Mouse (Mus musculus): ENCODE results near the gene Ddx25. TPM values are rescaled to one million over a fixed set of nuclear protein-coding genes. Genes with fewer than 3 reads are reported as not detected.

Ddx25 gene
- polyA plus RNA-seq, 1 experiment from 2014 or later: 0.50 TPM

DNA sequence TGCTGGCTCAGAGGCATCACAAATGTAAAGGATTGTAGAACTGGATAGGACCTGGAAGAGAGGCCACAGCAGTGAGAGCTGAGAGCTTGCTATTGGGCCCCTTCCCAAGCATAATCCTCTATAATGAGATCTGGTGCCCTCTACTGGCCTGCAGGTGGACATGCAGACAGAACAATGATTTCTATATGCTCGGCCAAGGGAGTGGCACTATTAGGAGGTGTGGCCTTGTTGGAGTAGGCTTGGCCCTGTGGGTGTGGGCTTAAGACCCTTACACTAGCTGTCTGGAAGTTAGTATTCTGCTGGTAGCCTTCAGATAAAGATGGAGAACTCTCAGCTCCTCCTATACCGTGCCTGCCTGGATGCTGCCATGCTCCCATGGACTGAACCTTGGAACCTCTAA lies 23.2 kb downstream of the Ddx25 start:
- ATAC-seq: peak; percentile 72
- Histone ChIP-seq H3K4me2 (replicated peaks; ENCODE audit: low read depth) (no peak overlapping the region), H3K9ac (ENCODE audit: low read depth, low read length) (no peak overlapping the region), H3K4me3 (ENCODE audit: low read depth, low read length) (no peak overlapping the region), H3K27me3 (replicated peaks; ENCODE audit: control insufficient read depth, insufficient read depth, low read length) (no peaks in the 10 kb centered on the region), H3K9me3 (ENCODE audit: control insufficient read depth) (no peaks in the 10 kb centered on the region), H3K36me3 (ENCODE audit: control insufficient read depth, insufficient read depth) (no peaks in the 10 kb centered on the region), H3K27ac (ENCODE audit: low read depth, low read length) (no peak overlapping the region), H3K4me1 (replicated peaks; ENCODE audit: control insufficient read depth, insufficient read depth, low read length) (no peaks in the 10 kb centered on the region)
- TF ChIP-seq CTCF (IDR thresholded peaks at IDR 0.05; ENCODE audit: low read depth): peak; percentile 92
- 1% methylated on average over 2 of the region's 2 CpGs for WGBS

DNA sequence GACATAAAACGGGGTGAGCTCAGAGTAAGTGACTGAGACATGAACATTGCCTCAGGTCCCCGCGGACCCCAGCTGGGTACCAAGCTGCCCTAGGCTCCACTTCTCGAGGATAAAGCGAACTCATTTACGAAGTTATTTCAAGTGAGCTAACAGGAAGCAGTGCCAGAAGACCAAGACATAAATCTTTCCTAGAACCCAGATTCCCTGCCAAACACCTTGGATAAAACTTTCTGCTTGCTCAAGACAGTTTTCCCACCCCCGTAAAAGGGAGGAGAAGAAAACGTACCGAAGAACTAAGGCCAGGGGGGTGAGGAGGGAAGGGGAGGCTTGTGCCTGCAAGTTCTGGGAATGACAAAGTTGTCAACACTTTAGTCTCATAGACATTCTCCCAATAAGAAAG lies 25.1 kb downstream of the Ddx25 start:
- WGBS: 65% methylated on average over 9 of the region's 9 CpGs
- no peak for TF ChIP-seq CTCF (IDR thresholded peaks at IDR 0.05; ENCODE audit: low read depth)
- Histone ChIP-seq H3K36me3 (ENCODE audit: control insufficient read depth, insufficient read depth) (no peaks in the 10 kb centered on the region), H3K9ac (ENCODE audit: low read depth, low read length) (no peak overlapping the region), H3K4me1 (replicated peaks; ENCODE audit: control insufficient read depth, insufficient read depth, low read length) (no peaks in the 10 kb centered on the region), H3K4me2 (replicated peaks; ENCODE audit: low read depth) (no peak overlapping the region), H3K4me3 (ENCODE audit: low read depth, low read length) (no peak overlapping the region), H3K27ac (ENCODE audit: low read depth, low read length) (no peak overlapping the region), H3K27me3 (replicated peaks; ENCODE audit: control insufficient read depth, insufficient read depth, low read length) (no peaks in the 10 kb centered on the region), H3K9me3 (ENCODE audit: control insufficient read depth) (no peaks in the 10 kb centered on the region)
- no peak for ATAC-seq

DNA sequence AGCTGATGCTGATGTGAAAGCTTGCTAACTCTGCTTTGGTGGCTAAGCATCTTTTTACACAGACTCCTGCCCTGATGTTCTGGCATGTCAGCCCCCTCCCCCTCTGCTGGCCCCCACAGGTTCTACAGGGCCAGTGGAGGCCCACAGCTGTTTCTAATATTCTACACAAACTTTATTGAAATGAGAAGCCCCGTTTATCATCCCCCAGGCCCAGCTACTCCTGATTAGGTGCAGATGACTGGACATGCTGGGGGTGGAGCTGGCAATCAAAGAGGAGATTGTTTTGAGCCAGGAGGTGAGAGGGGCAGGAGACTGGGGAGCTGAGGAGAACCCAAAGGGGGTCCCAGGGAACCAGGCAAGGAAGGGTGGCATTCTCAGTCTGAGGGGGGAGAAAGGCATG lies 28.5 kb downstream of the Ddx25 start:
- 11% methylated on average over 1 of the region's 1 CpGs for WGBS
- H3K36me3 ChIP-seq (ENCODE audit: control insufficient read depth, insufficient read depth): no peaks in the 10 kb centered on the region
- no peak overlapping the region for H3K9ac ChIP-seq (ENCODE audit: low read depth, low read length)
- H3K4me3 ChIP-seq (ENCODE audit: low read depth, low read length): no peak overlapping the region
- no peak for ATAC-seq
- no peaks in the 10 kb centered on the region for H3K4me1 ChIP-seq (replicated peaks; ENCODE audit: control insufficient read depth, insufficient read depth, low read length)
- no peaks in the 10 kb centered on the region for H3K9me3 ChIP-seq (ENCODE audit: control insufficient read depth)
- no peaks in the 10 kb centered on the region for H3K27me3 ChIP-seq (replicated peaks; ENCODE audit: control insufficient read depth, insufficient read depth, low read length)
- H3K4me2 ChIP-seq (replicated peaks; ENCODE audit: low read depth): no peak overlapping the region
- H3K27ac ChIP-seq (ENCODE audit: low read depth, low read length): no peak overlapping the region
- TF ChIP-seq CTCF (IDR thresholded peaks at IDR 0.05; ENCODE audit: low read depth): no peak

DNA sequence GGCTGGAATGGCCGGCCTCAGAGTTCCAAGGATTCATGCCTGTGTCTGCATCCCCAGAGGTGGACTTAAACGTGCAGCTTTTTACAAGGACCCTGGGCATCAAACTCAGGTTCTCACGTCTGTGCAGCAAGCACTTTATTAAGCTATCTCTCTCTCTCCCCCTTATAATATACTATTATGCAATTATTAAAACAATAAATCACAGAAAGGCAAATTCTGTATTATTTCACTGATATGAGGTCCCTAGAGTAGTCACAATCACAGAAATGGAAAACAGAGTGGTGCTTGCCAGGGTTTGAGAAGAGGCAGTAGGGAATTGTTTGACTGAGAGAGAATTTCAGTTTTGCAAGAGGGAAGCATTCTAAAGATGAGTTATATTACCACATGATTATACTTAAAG lies 29.2 kb downstream of the Ddx25 start:
- Histone ChIP-seq H3K27ac (ENCODE audit: low read depth, low read length) (no peak overlapping the region), H3K4me3 (ENCODE audit: low read depth, low read length) (no peak overlapping the region), H3K4me2 (replicated peaks; ENCODE audit: low read depth) (no peak overlapping the region), H3K9me3 (ENCODE audit: control insufficient read depth) (no peaks in the 10 kb centered on the region), H3K36me3 (ENCODE audit: control insufficient read depth, insufficient read depth) (no peaks in the 10 kb centered on the region), H3K4me1 (replicated peaks; ENCODE audit: control insufficient read depth, insufficient read depth, low read length) (no peaks in the 10 kb centered on the region), H3K9ac (ENCODE audit: low read depth, low read length) (no peak overlapping the region), H3K27me3 (replicated peaks; ENCODE audit: control insufficient read depth, insufficient read depth, low read length) (no peaks in the 10 kb centered on the region)
- no peak for TF ChIP-seq CTCF (IDR thresholded peaks at IDR 0.05; ENCODE audit: low read depth)
- 78% methylated on average over 3 of the region's 3 CpGs for WGBS
- ATAC-seq: no peak

DNA sequence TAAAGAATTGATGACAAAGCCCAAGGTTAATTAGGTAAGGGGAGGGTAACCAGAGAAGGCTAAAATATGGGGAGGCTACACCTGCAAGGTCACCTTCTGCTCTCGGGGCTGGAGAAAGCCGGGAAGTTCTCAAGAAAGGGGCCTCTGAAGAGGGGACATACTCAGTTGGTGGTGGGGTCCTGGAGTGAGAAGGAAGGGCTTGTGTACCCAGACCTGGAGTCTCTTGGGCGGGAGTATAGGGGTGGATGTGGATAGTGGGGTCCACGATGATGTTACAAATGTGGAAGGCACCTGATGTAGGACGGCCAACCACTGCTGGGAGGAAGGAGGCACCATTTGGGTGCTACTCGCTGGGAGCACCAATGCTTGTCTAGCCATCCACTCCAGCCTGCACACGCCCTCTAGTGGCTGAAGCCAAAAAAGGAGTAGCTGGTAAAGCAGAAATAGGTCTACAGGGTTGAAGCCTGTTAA lies 34.4 kb downstream of the Ddx25 start:
- Histone ChIP-seq H3K27ac (ENCODE audit: low read depth, low read length) (no peak overlapping the region), H3K4me3 (ENCODE audit: low read depth, low read length) (no peak overlapping the region), H3K9me3 (ENCODE audit: control insufficient read depth) (no peaks in the 10 kb centered on the region), H3K27me3 (replicated peaks; ENCODE audit: control insufficient read depth, insufficient read depth, low read length) (no peaks in the 10 kb centered on the region), H3K36me3 (ENCODE audit: control insufficient read depth, insufficient read depth) (no peaks in the 10 kb centered on the region), H3K9ac (ENCODE audit: low read depth, low read length) (no peak overlapping the region), H3K4me2 (replicated peaks; ENCODE audit: low read depth) (no peak overlapping the region), H3K4me1 (replicated peaks; ENCODE audit: control insufficient read depth, insufficient read depth, low read length) (no peaks in the 10 kb centered on the region)
- 25% methylated on average over 7 of the region's 7 CpGs for WGBS
- ATAC-seq: no peak
- TF ChIP-seq CTCF (IDR thresholded peaks at IDR 0.05; ENCODE audit: low read depth): peak; percentile 94

DNA sequence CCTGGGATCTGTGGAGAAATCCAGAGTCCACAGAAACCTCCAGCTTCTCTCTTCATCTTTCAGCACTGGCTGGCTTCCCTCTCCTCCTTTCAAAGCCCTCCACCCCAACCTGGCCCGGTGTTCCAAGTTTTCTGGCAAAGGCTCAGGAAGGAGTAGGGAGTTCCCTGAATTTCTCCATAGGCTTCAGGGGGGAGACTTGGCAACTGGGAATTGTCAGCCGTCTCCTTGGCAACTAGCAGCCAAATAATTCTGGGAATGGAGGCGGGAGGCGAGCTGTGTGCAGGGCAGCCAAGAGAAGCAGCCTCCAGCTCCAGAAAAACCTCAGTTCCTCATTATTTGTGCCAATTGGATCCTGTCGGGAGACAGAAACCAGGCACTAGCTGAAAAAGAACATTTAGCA lies 34.8 kb downstream of the Ddx25 start:
- no peak overlapping the region for H3K27ac ChIP-seq (ENCODE audit: low read depth, low read length)
- TF ChIP-seq CTCF (IDR thresholded peaks at IDR 0.05; ENCODE audit: low read depth): no peak

More for the DNA sequence above, 34.8 kb downstream of the Ddx25 start:
- H3K4me3 ChIP-seq (ENCODE audit: low read depth, low read length): no peak overlapping the region
- 55% methylated on average over 5 of the region's 5 CpGs for WGBS
- H3K36me3 ChIP-seq (ENCODE audit: control insufficient read depth, insufficient read depth): no peaks in the 10 kb centered on the region
- no peaks in the 10 kb centered on the region for H3K4me1 ChIP-seq (replicated peaks; ENCODE audit: control insufficient read depth, insufficient read depth, low read length)
- no peaks in the 10 kb centered on the region for H3K9me3 ChIP-seq (ENCODE audit: control insufficient read depth)
- ATAC-seq: no peak
- H3K27me3 ChIP-seq (replicated peaks; ENCODE audit: control insufficient read depth, insufficient read depth, low read length): no peaks in the 10 kb centered on the region
- no peak overlapping the region for H3K9ac ChIP-seq (ENCODE audit: low read depth, low read length)
- H3K4me2 ChIP-seq (replicated peaks; ENCODE audit: low read depth): no peak overlapping the region

Data from intestine, postnatal 0 days (tissue).